Mouse (Mus musculus) CH12.LX (cell line): ENCODE data around the gene Sfxn5.

Source experiments
- BHLHE40 ChIP-seq: IDR thresholded peaks from 2 replicates; pipeline ENCODE4 v1.6.1; 2011; ENCODE audit warnings: mild to moderate bottlenecking, low read depth, low read length, improper control_type of control experiment
- CHD2 ChIP-seq: IDR thresholded peaks from 2 replicates; pipeline ENCODE4 v1.6.1; 2011; ENCODE audit warnings: low read length, improper control_type of control experiment
- CTCF ChIP-seq, 2 experiments: IDR thresholded peaks in 1 of 2; conservative IDR thresholded peaks in 1 of 2; 2 replicates each; pipeline ENCODE4 v1.5.1; 2011 to 2012; ENCODE audit warnings: low read depth in 2 of 2, low read length in 2 of 2, improper control_type of control experiment in 1 of 2, inconsistent platforms in 1 of 2, mild to moderate bottlenecking in 1 of 2, moderate library complexity in 1 of 2
- EP300 ChIP-seq: IDR thresholded peaks from 2 replicates; pipeline ENCODE4 v1.6.1; 2011; ENCODE audit warnings: low read length, improper control_type of control experiment
- JUND ChIP-seq: conservative IDR thresholded peaks from 2 replicates; pipeline ENCODE4 v1.6.1; 2011; ENCODE audit warnings: low read depth, low read length, improper control_type of control experiment
- MAX ChIP-seq: IDR thresholded peaks from 2 replicates; pipeline ENCODE4 v1.6.1; 2011; ENCODE audit warnings: low read length, improper control_type of control experiment
- MEF2A ChIP-seq: IDR thresholded peaks from 2 replicates; pipeline ENCODE4 v1.6.1; 2014; ENCODE audit warnings: low read depth, mild to moderate bottlenecking, inconsistent platforms, low read length, improper control_type of control experiment, borderline replicate concordance
- POLR2A ChIP-seq: IDR thresholded peaks from 2 replicates; pipeline ENCODE4 v1.6.1; 2011; ENCODE audit warnings: low read depth, mild to moderate bottlenecking, improper control_type of control experiment, low read length
- TCF12 ChIP-seq: IDR thresholded peaks from 2 replicates; pipeline ENCODE4 v1.6.1; 2014; ENCODE audit warnings: low read depth, mild to moderate bottlenecking, inconsistent platforms, low read length, improper control_type of control experiment
- USF1 ChIP-seq: IDR thresholded peaks from 2 replicates; pipeline ENCODE4 v1.6.1; 2014; ENCODE audit warnings: low read depth, mild to moderate bottlenecking, inconsistent platforms, low read length, improper control_type of control experiment
- ZC3H11A ChIP-seq: IDR thresholded peaks from 2 replicates; pipeline ENCODE4 v1.6.1; 2012; ENCODE audit warnings: low read depth, mild to moderate bottlenecking, inconsistent platforms, low read length, improper control_type of control experiment
- ZMIZ1 ChIP-seq: IDR thresholded peaks from 2 replicates; pipeline ENCODE4 v1.6.1; 2012; ENCODE audit warnings: low read depth, mild to moderate bottlenecking, inconsistent platforms, low read length, improper control_type of control experiment
- ZNF384 ChIP-seq: IDR thresholded peaks from 2 replicates; pipeline ENCODE4 v1.6.1; 2012; ENCODE audit warnings: low read depth, low read length, improper control_type of control experiment, inconsistent platforms

GRCm38 (mm10) chr6:85314064-85314798, 19.0 kb downstream of the Sfxn5 start:
- TF ChIP-seq POLR2A (no peak), CTCF (conservative IDR thresholded peaks at IDR 0.05 in 1 of 2, IDR thresholded peaks at IDR 0.05 in 1 of 2; ENCODE audit: low read depth in 2 of 2, low read length in 2 of 2) (no peak), BHLHE40 (no peak), EP300 (no peak), CHD2 (no peak), ZC3H11A (no peak), USF1 (no peak), MEF2A (no peak), TCF12 (no peak), JUND (no peak), ZNF384 (no peak), MAX (no peak), ZMIZ1 (no peak)
